Mouse (Mus musculus) heart, embryonic 16.5 days (tissue): ENCODE measurements around the gene Ufc1. TPM values are rescaled to one million over a fixed set of nuclear protein-coding genes. Genes with fewer than 3 reads are reported as not detected.

ENCODE experiments used
- ATAC-seq: fragments of 200-750 bp; cut with Nextera tagmentation; replicated peaks from 2 replicates; pipeline ENCODE4 v1.8.0; 2017; ENCODE audit warnings: moderate number of reproducible peaks; ENCODE audit not compliant: insufficient read depth, low FRiP score; ENCODE audit errors: extremely low read depth
- H3K27ac ChIP-seq: fragments of 300-500 bp; sonication (generic); 2 replicates; pipeline ENCODE4 v1.5.1; 2014; ENCODE audit warnings: mild to moderate bottlenecking, low read length, control low read depth, moderate library complexity
- H3K27me3 ChIP-seq: fragments of 300-500 bp; sonication (generic); 2 replicates; pipeline ENCODE4 v1.6.1; 2014; ENCODE audit warnings: low read length, mixed read lengths; ENCODE audit not compliant: control insufficient read depth, insufficient read depth
- H3K36me3 ChIP-seq: fragments of 300-500 bp; sonication (generic); 2 replicates; pipeline ENCODE4 v1.6.1; 2014; ENCODE audit not compliant: control insufficient read depth, insufficient read depth
- H3K4me1 ChIP-seq: fragments of 300-500 bp; sonication (generic); 2 replicates; pipeline ENCODE4 v1.6.1; 2014; ENCODE audit warnings: low read length, mixed read lengths; ENCODE audit not compliant: control insufficient read depth, insufficient read depth
- H3K4me2 ChIP-seq: fragments of 300-500 bp; sonication (generic); 2 replicates; pipeline ENCODE4 v1.6.1; 2014; ENCODE audit warnings: low read depth, mild to moderate bottlenecking, control low read depth, low read length
- H3K4me3 ChIP-seq: fragments of 300-500 bp; sonication (generic); 2 replicates; pipeline ENCODE4 v1.5.1; 2014; ENCODE audit warnings: mild to moderate bottlenecking, control low read depth, low read length
- H3K9ac ChIP-seq: fragments of 300-500 bp; sonication (generic); 2 replicates; pipeline ENCODE4 v1.6.1; 2014; ENCODE audit warnings: low read length, control low read depth
- H3K9me3 ChIP-seq: fragments of 300-500 bp; sonication (generic); replicated peaks from 2 replicates; pipeline ENCODE4 v1.6.1; 2016; ENCODE audit warnings: low read length; ENCODE audit not compliant: control insufficient read depth
- WGBS: fragments of 180-500 bp; shearing (Covaris S2); extraction: QIAGEN DNeasy Blood & Tissue Kit; methylation state at CpG from one replicate; pipeline ENCODE4 v1.1.7; 2014; 5-methylcytosine and 5-hydroxymethylcytosine counted together
- polyA plus RNA-seq: library from polyadenylated mRNA; unstranded; fragments of >200 nt; fragmentation: Nextera tagmentation; extraction: Ambion mirVana; gene quantifications from 2 replicates; pipeline ENCODE4 v1.2.1, GENCODE M21; 2015

Ufc1 gene
- polyA plus RNA-seq, 1 experiment from 2014 or later: 82.1 TPM

DNA sequence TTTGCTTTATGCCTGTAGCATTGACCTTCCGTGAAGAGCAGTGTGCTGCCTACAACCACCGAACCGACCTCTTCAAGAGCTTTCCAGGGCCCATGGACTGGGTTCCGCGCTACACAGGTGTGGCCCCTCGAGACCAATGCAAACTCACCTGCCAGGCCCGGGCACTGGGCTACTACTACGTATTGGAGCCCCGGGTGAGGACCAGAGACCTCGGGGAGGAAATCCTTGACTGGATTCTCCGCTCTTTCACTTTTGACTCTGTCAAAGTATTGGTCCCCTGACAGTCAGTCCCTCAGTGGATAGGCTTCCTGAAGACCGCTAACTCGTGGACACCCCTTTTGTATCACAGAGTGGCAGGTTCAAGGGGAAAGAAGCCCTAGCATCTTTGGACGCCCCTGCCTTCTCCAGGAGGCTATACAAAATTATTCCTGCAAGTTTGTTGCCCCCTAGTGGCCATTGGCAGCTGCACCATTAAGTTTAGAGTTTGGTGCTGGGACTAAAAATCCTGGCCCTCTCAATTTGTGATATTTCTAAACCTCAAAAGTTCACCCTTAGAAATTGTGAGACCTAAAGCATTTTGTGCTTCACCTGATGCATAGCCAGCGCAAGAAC lies 37.8 kb downstream of the Ufc1 start:
- ATAC-seq: no peak
- 58% methylated on average over 15 of the region's 15 CpGs for WGBS

DNA sequence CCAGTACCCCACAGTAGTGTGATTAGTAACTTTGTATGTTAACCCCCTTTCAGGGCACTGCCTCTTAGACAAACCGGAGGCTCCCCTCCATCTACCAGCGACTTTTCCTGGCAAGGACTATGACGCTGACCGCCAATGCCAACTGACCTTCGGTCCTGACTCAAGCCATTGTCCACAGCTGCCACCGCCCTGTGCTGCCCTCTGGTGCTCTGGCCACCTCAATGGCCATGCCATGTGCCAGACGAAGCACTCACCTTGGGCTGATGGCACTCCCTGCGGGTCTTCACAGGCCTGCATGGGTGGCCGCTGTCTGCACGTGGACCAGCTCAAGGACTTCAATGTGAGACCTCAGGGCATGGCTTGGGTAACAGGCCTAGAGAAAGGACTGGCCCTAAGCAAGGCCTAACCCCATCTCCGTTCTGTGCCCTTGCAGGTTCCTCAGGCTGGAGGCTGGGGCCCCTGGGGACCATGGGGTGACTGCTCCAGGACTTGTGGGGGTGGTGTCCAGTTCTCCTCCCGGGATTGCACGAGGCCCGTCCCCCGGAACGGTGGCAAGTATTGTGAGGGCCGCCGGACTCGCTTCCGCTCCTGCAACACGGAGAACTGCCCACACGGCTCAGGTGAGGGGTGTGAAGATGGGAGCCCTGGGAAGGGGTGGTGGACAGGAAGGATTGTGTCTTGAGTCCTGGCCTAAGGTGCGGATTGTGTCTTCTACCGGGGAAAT lies 38.6 kb downstream of the Ufc1 start:
- no peaks in the 10 kb centered on the region for H3K9me3 ChIP-seq
- H3K9ac ChIP-seq: no peak overlapping the region
- 84% methylated on average over 24 of the region's 24 CpGs for WGBS
- peaks cover 22% of the 10 kb centered on the region for H3K4me1 ChIP-seq
- H3K4me3 ChIP-seq: no peak overlapping the region
- no peaks in the 10 kb centered on the region for H3K27me3 ChIP-seq
- H3K36me3 ChIP-seq: no peaks in the 10 kb centered on the region
- H3K27ac ChIP-seq: no peak overlapping the region
- no peak for ATAC-seq
- no peak overlapping the region for H3K4me2 ChIP-seq

More for the DNA sequence above, 37.8 kb downstream of the Ufc1 start:
- Histone ChIP-seq H3K27ac (no peak overlapping the region), H3K4me1 (peaks cover 19% of the 10 kb centered on the region), H3K36me3 (no peaks in the 10 kb centered on the region), H3K4me3 (no peak overlapping the region), H3K27me3 (no peaks in the 10 kb centered on the region), H3K4me2 (no peak overlapping the region), H3K9ac (no peak overlapping the region), H3K9me3 (no peaks in the 10 kb centered on the region)

DNA sequence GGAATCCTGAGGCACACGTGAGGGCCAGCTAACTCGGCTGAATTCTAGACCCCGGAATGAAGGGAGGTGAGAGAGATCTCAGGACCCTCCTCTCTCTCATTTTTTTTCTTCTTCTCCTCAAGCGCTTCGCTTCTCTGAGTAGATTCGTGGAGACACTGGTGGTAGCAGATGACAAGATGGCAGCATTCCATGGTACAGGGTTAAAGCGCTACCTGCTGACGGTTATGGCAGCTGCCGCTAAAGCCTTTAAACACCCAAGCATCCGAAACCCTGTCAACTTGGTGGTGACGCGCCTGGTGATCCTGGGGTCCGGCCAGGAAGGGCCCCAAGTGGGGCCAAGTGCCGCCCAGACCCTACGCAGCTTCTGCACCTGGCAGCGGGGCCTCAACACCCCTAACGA lies 42.4 kb downstream of the Ufc1 start:
- Histone ChIP-seq H3K9me3 (no peaks in the 10 kb centered on the region), H3K4me2 (peak overlapping the region; percentile 58), H3K9ac (peak overlapping the region; percentile 48), H3K4me3 (peak overlapping the region; percentile 39), H3K4me1 (peaks cover 33% of the 10 kb centered on the region), H3K36me3 (no peaks in the 10 kb centered on the region), H3K27ac (peak overlapping the region; percentile 91), H3K27me3 (no peaks in the 10 kb centered on the region)
- 53% methylated on average over 17 of the region's 17 CpGs for WGBS
- no peak for ATAC-seq

DNA sequence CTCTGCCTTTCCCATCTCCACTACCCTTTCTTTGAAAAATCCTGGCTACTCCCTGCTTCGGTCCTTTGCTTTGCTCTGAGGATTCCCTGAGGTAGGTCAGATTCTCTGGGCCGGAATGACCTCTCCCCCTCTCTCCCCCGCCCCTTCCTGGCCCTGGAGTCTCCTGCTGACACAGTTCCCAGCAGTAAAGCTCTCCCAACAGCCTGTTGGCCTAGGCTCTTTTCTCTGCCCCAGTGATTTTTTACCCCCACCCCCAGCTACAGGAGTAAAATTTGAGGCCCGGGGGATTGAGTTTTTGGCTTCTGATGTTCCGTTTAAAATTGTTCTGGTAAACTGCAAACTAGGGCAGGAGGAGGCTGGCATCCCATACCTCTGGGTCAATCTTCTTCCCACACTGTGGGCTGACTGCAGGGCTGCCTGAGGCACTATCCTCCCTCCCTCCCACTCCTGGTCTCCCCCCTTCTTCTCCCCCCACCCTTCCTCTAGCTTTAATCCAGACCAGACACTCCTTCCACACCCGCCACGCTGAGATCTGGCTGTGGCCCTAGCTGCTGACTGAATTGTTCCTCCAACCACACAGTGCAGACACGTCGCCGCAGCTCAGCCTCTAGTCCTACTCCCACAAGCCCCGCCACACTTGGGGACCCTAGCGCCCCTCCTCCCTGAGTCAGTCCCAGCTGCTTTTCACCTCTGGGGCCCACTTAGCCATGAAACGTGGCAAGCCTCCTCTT lies 43.1 kb downstream of the Ufc1 start:
- H3K4me1 ChIP-seq: peaks cover 34% of the 10 kb centered on the region
- H3K27me3 ChIP-seq: no peaks in the 10 kb centered on the region
- WGBS: 22% methylated on average over 13 of the region's 13 CpGs
- H3K9ac ChIP-seq: peak overlapping the region; percentile 48
- no peaks in the 10 kb centered on the region for H3K36me3 ChIP-seq
- H3K4me2 ChIP-seq: peak overlapping the region; percentile 58
- no peaks in the 10 kb centered on the region for H3K9me3 ChIP-seq
- H3K4me3 ChIP-seq: peak overlapping the region; percentile 39
- peak overlapping the region; percentile 91 for H3K27ac ChIP-seq
- ATAC-seq: peak; percentile 15; the same call in 1 of the 2 replicates

DNA sequence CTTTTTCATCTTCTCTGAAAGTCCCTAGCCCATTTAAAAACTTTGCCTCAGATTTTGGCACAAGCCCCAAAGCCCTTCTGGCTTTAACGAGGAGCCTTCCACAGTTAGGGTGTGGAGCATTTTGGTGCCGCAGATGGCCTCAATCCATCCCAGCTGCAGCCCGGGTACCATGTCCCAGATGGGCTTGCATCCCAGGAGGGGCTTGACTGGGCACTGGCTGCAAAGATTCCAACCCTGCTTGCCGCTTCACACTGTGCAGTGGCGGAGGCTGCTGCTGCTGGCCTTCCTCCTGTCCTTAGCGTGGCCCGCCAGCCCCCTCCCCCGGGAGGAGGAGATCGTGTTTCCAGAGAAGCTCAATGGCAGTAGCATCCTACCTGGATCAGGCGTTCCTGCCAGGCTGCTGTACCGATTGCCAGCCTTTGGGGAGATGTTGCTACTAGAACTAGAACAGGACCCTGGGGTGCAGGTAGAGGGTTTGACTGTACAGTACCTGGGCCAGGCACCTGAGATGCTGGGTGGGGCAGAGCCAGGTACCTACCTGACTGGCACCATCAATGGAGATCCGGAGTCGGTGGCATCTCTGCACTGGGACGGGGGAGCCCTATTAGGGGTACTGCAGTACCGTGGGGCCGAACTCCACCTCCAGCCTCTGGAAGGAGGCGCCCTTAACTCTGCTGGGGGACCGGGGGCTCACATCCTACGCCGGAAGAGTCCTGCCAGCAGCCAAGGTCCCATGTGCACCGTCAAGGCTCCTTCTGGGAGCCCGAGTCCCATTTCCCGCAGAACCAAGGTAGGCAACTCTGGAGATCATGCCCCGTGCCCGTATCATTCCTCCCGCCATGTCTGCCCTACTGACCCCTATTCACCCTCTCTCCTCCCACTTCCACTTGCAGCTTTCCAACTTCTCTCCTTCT lies 43.9 kb downstream of the Ufc1 start, which contains the start of gene Ndufs2:
TSS of gene Ndufs2 (minus strand) at position 709 of the 914 bp plus-strand sequence.
- peak within 1 kb of the TSS; percentile 91 for H3K27ac ChIP-seq
- no peaks in the 10 kb centered on the region for H3K27me3 ChIP-seq
- H3K4me3 ChIP-seq: peak within 1 kb of the TSS; percentile 39
- no peaks in the 10 kb centered on the region for H3K36me3 ChIP-seq
- peaks cover 38% of the 10 kb centered on the region for H3K4me1 ChIP-seq
- peak within 1 kb of the TSS; percentile 48 for H3K9ac ChIP-seq
- H3K4me2 ChIP-seq: peak within 1 kb of the TSS; percentile 58
- 25% methylated on average over 26 of the region's 26 CpGs for WGBS
- ATAC-seq: no peak
- no peaks in the 10 kb centered on the region for H3K9me3 ChIP-seq

DNA sequence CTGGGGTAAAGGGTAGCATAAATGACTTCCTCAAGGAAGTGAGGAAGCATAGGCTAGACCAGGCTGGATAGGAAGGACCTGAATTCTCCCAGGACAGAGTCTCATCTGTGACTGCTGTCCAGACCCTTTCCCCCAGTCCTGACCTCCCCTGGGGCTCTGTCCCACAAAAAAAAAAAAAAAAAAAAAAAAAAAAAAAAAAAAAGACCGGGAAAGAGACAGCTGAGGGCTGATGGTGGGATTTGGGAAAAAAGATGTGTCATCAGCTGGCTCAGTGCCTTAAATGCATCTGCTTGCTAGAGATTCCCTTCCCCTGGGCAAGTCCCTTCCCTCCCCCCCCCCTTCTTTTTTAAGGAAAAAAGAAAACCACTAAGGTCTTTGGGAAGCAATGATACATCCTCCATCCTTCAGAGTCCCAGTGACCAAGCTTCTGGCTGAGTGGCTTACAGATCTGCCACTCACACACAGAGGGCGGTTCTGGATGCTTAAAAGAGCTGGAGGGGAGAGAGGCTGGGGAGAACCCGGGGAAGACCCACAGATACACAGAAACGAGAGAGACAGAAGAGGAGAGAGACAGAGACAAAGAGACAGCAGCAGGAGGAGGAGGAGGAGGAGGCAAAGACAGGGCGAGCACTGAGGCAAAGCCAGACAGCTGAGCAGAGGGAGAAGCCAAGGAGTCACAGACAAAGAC lies 44.8 kb downstream of the Ufc1 start, which contains the start of gene Adamts4:
TSS of gene Adamts4 (plus strand) at position 509 of the 688 bp plus-strand sequence.
- 20% methylated on average over 5 of the region's 5 CpGs for WGBS
- Histone ChIP-seq H3K4me3 (peak within 1 kb of the TSS; percentile 39), H3K4me1 (peaks cover 42% of the 10 kb centered on the region), H3K9me3 (no peaks in the 10 kb centered on the region), H3K27me3 (no peaks in the 10 kb centered on the region), H3K4me2 (peak within 1 kb of the TSS; percentile 58), H3K9ac (peak within 1 kb of the TSS; percentile 48), H3K36me3 (peaks cover 2% of the 10 kb centered on the region), H3K27ac (peak within 1 kb of the TSS; percentile 91)
- ATAC-seq: no peak

DNA sequence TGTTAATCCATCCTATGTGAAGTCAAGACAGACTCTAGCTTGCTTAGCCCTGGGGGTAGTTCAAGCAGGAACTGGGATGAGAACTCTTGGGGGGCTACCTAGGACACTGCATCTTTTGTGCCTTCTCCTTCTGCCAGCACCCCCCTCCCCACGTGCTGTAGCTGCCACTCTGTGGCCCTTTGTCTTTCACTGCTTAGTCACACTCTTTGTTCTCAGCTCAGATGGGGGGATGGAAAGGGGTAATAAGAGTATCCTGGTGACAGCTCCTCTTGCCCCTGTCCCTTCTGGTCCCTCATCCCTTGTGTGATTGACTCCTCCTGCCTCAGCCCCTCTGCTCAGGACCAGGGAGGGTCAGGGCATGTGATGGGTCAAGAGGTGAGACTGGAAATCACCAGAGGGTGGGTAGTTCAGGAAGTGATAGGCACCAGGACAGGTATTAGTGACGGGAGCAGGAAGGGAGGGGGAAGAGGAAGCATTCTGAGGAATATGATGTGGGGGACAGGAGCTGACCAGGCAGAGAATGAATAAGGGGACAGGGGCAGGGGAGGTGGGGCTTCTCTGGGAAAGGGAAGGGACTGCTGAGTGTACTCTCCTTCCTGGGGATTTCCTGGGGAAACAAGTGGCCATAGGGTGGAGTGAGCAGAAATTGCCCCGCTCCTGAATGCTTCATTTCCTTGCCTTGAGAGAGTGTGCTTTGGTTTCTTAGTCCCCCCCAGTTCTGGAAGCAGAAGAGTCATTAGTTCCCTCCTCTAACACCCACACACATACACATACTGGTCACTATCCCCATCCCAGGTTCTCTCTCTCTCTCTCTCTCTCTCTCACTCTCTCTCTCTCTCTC lies 46.2 kb downstream of the Ufc1 start:
- H3K4me3 ChIP-seq: no peak overlapping the region
- H3K4me2 ChIP-seq: no peak overlapping the region; the same call in 1 of the 2 replicates
- ATAC-seq: no peak
- H3K27me3 ChIP-seq: no peaks in the 10 kb centered on the region
- 40% methylated on average over 3 of the region's 3 CpGs for WGBS
- no peak overlapping the region for H3K9ac ChIP-seq
- H3K9me3 ChIP-seq: no peaks in the 10 kb centered on the region
- peak overlapping the region; percentile 91 for H3K27ac ChIP-seq
- peaks cover 8% of the 10 kb centered on the region for H3K36me3 ChIP-seq
- peaks cover 42% of the 10 kb centered on the region for H3K4me1 ChIP-seq
